Mouse (Mus musculus): ENCODE results near the gene Sulf2.

- TF ChIP-seq CTCF (conservative IDR thresholded peaks at IDR 0.05; ENCODE audit: insufficient read depth, insufficient read length, low read depth, low read length) (no peak), POLR2A (IDR thresholded peaks at IDR 0.05; ENCODE audit: low read depth, low read length) (no peak)
Observed at GRCm38 (mm10) chr2:166098292-166098933, 57.0 kb downstream of the Sulf2 start.
